Mouse (Mus musculus): ENCODE data around the gene Cyp27a1.

Cyp27a1 gene

GRCm38 (mm10) chr1:74773136-74773535, 59.8 kb downstream of the Cyp27a1 start:
- DNase-seq (ENCODE audit: low read depth): peak; percentile 67

GRCm38 (mm10) chr1:74774062-74774461, 60.7 kb downstream of the Cyp27a1 start:
- DNase-seq (ENCODE audit: low read depth): no peak

GRCm38 (mm10) chr1:74775816-74776215, 62.4 kb downstream of the Cyp27a1 start:
- DNase-seq (ENCODE audit: low read depth): no peak

GRCm38 (mm10) chr1:74778934-74779486, 65.6 kb downstream of the Cyp27a1 start:
- DNase-seq (ENCODE audit: low read depth): no peak

GRCm38 (mm10) chr1:74782045-74782444, 68.7 kb downstream of the Cyp27a1 start:
- no peak for DNase-seq (ENCODE audit: low read depth)

GRCm38 (mm10) chr1:74783554-74783953, 70.2 kb downstream of the Cyp27a1 start:
- no peak for DNase-seq (ENCODE audit: low read depth)

- no peak for DNase-seq (ENCODE audit: low read depth)
These were observed 70.8 kb downstream of the Cyp27a1 start for GRCm38 (mm10) chr1:74784041-74784759.

Measured in c-Kit-positive CD71-negative TER-119-negative erythroid progenitor cells, embryonic 14.5 days (primary cell).